Mouse (Mus musculus): ENCODE measurements around the gene Arpc2. TPM values are rescaled to one million over a fixed set of nuclear protein-coding genes. Genes with fewer than 3 reads are reported as not detected.

Gene Arpc2
- polyA plus RNA-seq, 1 experiment = 214 TPM

DNA sequence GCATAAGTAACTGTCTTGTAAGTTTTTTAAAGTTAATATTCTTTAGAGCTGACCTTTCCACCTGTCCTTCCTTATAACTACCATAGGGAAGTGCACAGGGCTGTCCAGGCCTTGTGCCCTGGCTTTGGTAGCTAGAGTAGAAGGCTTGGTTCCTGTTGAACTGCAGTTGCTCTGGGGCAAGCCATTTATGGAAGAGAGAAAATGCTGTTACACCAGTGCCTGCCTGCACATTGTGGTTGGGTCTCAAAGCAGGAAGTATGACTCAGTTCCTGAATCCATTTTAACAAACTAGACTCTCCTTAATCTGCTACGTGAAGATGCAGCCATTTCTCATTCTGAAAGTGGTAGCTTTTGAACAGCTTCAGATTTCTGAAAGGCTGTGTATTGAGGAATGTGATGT is 12.9 kb downstream of the Arpc2 start:
- TF ChIP-seq MYOD1 (IDR thresholded peaks at IDR 0.05; ENCODE audit: control insufficient read depth in 1 of 3, insufficient read length in 2 of 3, low read depth in 2 of 3) (peak in 2 of 3 experiments; percentile 59 to 77), E2F4 (IDR thresholded peaks at IDR 0.05; ENCODE audit: insufficient read depth) (no peak), USF1 (IDR thresholded peaks at IDR 0.05; ENCODE audit: low read depth) (no peak), POLR2AphosphoS2 (IDR thresholded peaks at IDR 0.05; ENCODE audit: insufficient read length, low read depth) (no peak), REST (IDR thresholded peaks at IDR 0.05; ENCODE audit: insufficient read depth, insufficient read length) (no peak), SRF (IDR thresholded peaks at IDR 0.05; ENCODE audit: control insufficient read depth, insufficient read length, low read depth) (peak; percentile 98), MYOG (IDR thresholded peaks at IDR 0.05; ENCODE audit: control insufficient read depth in 1 of 3, insufficient read depth in 1 of 3, insufficient read length in 2 of 3, low read depth in 2 of 3) (peak in 2 of 3 experiments; percentile 9 to 26), CEBPB (IDR thresholded peaks at IDR 0.05; ENCODE audit: insufficient read depth, poor library complexity, severe bottlenecking) (no peak), POLR2A (IDR thresholded peaks at IDR 0.05; ENCODE audit: insufficient read length, low read depth) (peak; percentile 32)
- Histone ChIP-seq H3K36me3 (ENCODE audit: control insufficient read depth, insufficient read depth) (peaks cover 30% of the 10 kb centered on the region), H3ac (ENCODE audit: control insufficient read depth, insufficient read length) (no peak overlapping the region), H3K4me3 (no peak overlapping the region), H3K4me2 (ENCODE audit: low read depth) (peak overlapping the region; percentile 90), H3K27me3 (ENCODE audit: control insufficient read depth, insufficient read depth, insufficient read length) (no peaks in the 10 kb centered on the region), H3K79me2 (ENCODE audit: control insufficient read depth, insufficient read depth) (peaks cover 64% of the 10 kb centered on the region)

DNA sequence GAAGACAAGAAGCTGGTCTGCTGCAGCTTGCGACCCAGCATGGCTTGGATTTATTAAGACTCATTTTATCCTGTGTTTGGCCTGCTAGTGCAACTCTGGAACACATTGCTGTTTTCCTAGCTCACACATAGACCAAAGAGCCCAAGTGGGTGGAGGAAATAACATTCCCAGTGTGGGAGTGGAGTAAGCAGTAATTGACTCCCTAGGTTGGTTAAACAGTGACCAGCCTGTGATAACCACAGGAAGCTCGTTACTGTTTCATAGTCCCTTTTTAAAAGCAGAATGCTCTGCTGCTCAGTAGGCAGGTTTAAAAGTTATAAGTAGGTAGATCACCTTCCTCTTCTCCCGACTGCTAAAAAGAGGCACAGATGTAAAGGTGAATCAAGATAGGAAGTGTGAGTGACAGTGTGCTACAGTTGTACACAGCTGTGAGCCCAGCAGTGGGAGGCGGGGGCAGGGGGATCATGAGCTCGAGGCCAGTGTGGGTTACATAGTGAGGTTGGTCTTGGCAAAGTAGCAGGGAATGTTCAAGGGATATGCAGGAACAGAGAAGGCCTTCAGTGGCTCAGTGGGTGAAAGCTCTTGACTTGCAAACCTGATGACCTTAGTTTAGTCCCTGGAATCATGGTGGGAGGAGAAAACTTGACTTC is 13.6 kb downstream of the Arpc2 start:
- no peak overlapping the region for H3ac ChIP-seq (ENCODE audit: control insufficient read depth, insufficient read length)
- TF ChIP-seq TCF12 (IDR thresholded peaks at IDR 0.05; ENCODE audit: insufficient read depth, poor library complexity, severe bottlenecking) (no peak), SRF (IDR thresholded peaks at IDR 0.05; ENCODE audit: control insufficient read depth, insufficient read length, low read depth) (no peak), TCF3 (IDR thresholded peaks at IDR 0.05; ENCODE audit: insufficient read length, low read depth) (no peak), E2F4 (IDR thresholded peaks at IDR 0.05; ENCODE audit: insufficient read depth) (no peak), REST (IDR thresholded peaks at IDR 0.05; ENCODE audit: insufficient read depth, insufficient read length) (no peak), MYOG (IDR thresholded peaks at IDR 0.05; ENCODE audit: control insufficient read depth in 1 of 3, insufficient read depth in 1 of 3, insufficient read length in 2 of 3, low read depth in 2 of 3) (peak in 2 of 3 experiments; percentile 25 to 69), MAX (IDR thresholded peaks at IDR 0.05; ENCODE audit: low read depth) (no peak), MYOD1 (IDR thresholded peaks at IDR 0.05; ENCODE audit: control insufficient read depth in 1 of 3, insufficient read length in 2 of 3, low read depth in 2 of 3) (peak in 2 of 3 experiments; percentile 62 to 84)
- H3K79me2 ChIP-seq (ENCODE audit: control insufficient read depth, insufficient read depth) = peaks cover 57% of the 10 kb centered on the region
- no peaks in the 10 kb centered on the region for H3K27me3 ChIP-seq (ENCODE audit: control insufficient read depth, insufficient read depth, insufficient read length)
- no peak overlapping the region for H3K4me3 ChIP-seq
- peak overlapping the region; percentile 90 for H3K4me2 ChIP-seq (ENCODE audit: low read depth)
- H3K36me3 ChIP-seq (ENCODE audit: control insufficient read depth, insufficient read depth) = peaks cover 36% of the 10 kb centered on the region

DNA sequence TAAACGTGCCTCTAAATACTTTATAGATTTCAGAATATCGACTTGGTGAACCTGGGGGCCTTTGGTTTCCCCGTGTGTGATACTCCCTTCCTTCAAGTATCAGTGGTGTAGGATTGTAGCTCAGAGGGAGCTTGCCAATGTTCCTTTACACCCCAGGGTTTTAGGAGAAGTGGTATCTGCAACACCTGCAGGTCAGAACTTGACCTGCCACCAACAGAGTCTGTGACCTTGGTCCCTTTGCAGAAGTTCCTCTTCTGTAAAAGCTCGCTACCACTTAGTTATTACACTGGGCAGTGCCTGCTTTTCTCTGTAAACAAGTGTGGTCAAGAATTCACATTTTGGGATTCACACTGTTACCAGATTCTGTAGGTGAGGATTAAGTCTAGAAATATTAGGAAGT is 14.2 kb downstream of the Arpc2 start:
- H3K4me3 ChIP-seq = no peak overlapping the region
- TF ChIP-seq SRF (IDR thresholded peaks at IDR 0.05; ENCODE audit: control insufficient read depth, insufficient read length, low read depth) = no peak
- TF ChIP-seq TCF3 (IDR thresholded peaks at IDR 0.05; ENCODE audit: insufficient read length, low read depth) = no peak
- no peak for TF ChIP-seq MYOG (IDR thresholded peaks at IDR 0.05; ENCODE audit: control insufficient read depth in 1 of 3, insufficient read depth in 1 of 3, insufficient read length in 2 of 3, low read depth in 2 of 3)
- no peak for TF ChIP-seq MAX (IDR thresholded peaks at IDR 0.05; ENCODE audit: low read depth)
- TF ChIP-seq CEBPB (IDR thresholded peaks at IDR 0.05; ENCODE audit: insufficient read depth, poor library complexity, severe bottlenecking) = no peak
- no peak for TF ChIP-seq REST (IDR thresholded peaks at IDR 0.05; ENCODE audit: insufficient read depth, insufficient read length)
- TF ChIP-seq USF1 (IDR thresholded peaks at IDR 0.05; ENCODE audit: low read depth) = no peak
- TF ChIP-seq MYOD1 (IDR thresholded peaks at IDR 0.05; ENCODE audit: control insufficient read depth in 1 of 3, insufficient read length in 2 of 3, low read depth in 2 of 3) = no peak
- TF ChIP-seq POLR2A (IDR thresholded peaks at IDR 0.05; ENCODE audit: insufficient read length, low read depth) = no peak
- TF ChIP-seq POLR2AphosphoS2 (IDR thresholded peaks at IDR 0.05; ENCODE audit: insufficient read length, low read depth) = no peak
- TF ChIP-seq TCF12 (IDR thresholded peaks at IDR 0.05; ENCODE audit: insufficient read depth, poor library complexity, severe bottlenecking) = no peak
- no peak for TF ChIP-seq E2F4 (IDR thresholded peaks at IDR 0.05; ENCODE audit: insufficient read depth)

DNA sequence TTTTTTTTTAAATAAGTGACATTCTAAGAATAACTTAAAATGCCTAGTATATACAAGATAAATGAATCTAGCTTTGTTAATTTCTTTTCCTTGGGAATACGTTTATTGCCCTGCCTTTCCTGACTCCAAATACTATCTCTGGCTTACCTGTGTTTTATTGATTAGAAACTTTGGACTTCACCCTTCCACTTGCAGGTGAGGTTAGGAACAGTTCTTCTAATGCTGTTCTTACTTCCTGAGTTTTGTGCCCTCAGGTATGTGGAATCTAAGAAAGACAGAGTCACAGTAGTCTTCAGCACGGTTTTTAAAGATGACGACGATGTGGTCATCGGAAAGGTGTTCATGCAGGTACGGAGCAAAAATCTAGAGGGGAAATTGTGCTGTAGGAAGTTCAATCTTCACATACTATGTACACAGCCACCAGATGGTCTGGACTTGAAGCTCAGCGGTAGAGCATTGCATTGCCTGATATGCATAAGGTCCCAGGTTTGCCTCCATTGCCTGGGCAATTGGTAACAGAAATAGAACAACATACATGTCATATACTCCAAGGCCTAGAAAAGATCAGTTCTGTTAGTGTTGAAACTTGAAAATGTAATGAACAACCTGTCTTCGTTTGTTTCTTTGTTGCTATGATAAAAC is 19.9 kb downstream of the Arpc2 start:
- Histone ChIP-seq H3ac (ENCODE audit: control insufficient read depth, insufficient read length) (no peak overlapping the region), H3K36me3 (ENCODE audit: control insufficient read depth, insufficient read depth) (peaks cover 81% of the 10 kb centered on the region), H3K27me3 (ENCODE audit: control insufficient read depth, insufficient read depth, insufficient read length) (no peaks in the 10 kb centered on the region), H3K4me2 (ENCODE audit: low read depth) (no peak overlapping the region), H3K79me2 (ENCODE audit: control insufficient read depth, insufficient read depth) (peaks cover 17% of the 10 kb centered on the region), H3K4me3 (no peak overlapping the region)
- TF ChIP-seq MYOG (IDR thresholded peaks at IDR 0.05; ENCODE audit: control insufficient read depth in 1 of 3, insufficient read depth in 1 of 3, insufficient read length in 2 of 3, low read depth in 2 of 3) = no peak
- no peak for TF ChIP-seq SRF (IDR thresholded peaks at IDR 0.05; ENCODE audit: control insufficient read depth, insufficient read length, low read depth)
- no peak for TF ChIP-seq CEBPB (IDR thresholded peaks at IDR 0.05; ENCODE audit: insufficient read depth, poor library complexity, severe bottlenecking)
- no peak for TF ChIP-seq TCF3 (IDR thresholded peaks at IDR 0.05; ENCODE audit: insufficient read length, low read depth)
- TF ChIP-seq REST (IDR thresholded peaks at IDR 0.05; ENCODE audit: insufficient read depth, insufficient read length) = no peak
- no peak for TF ChIP-seq USF1 (IDR thresholded peaks at IDR 0.05; ENCODE audit: low read depth)
- no peak for TF ChIP-seq POLR2AphosphoS2 (IDR thresholded peaks at IDR 0.05; ENCODE audit: insufficient read length, low read depth)
- TF ChIP-seq TCF12 (IDR thresholded peaks at IDR 0.05; ENCODE audit: insufficient read depth, poor library complexity, severe bottlenecking) = no peak
- no peak for TF ChIP-seq MAX (IDR thresholded peaks at IDR 0.05; ENCODE audit: low read depth)
- no peak for TF ChIP-seq MYOD1 (IDR thresholded peaks at IDR 0.05; ENCODE audit: control insufficient read depth in 1 of 3, insufficient read length in 2 of 3, low read depth in 2 of 3)
- TF ChIP-seq POLR2A (IDR thresholded peaks at IDR 0.05; ENCODE audit: insufficient read length, low read depth) = no peak
- no peak for TF ChIP-seq E2F4 (IDR thresholded peaks at IDR 0.05; ENCODE audit: insufficient read depth)

More for the DNA sequence above, 14.2 kb downstream of the Arpc2 start:
- Histone ChIP-seq H3K27me3 (ENCODE audit: control insufficient read depth, insufficient read depth, insufficient read length) (no peaks in the 10 kb centered on the region), H3K36me3 (ENCODE audit: control insufficient read depth, insufficient read depth) (peaks cover 43% of the 10 kb centered on the region), H3ac (ENCODE audit: control insufficient read depth, insufficient read length) (no peak overlapping the region), H3K79me2 (ENCODE audit: control insufficient read depth, insufficient read depth) (peaks cover 51% of the 10 kb centered on the region), H3K4me2 (ENCODE audit: low read depth) (peak overlapping the region; percentile 90)

Measured in myocyte (in vitro differentiated cells).